Mouse (Mus musculus) neural tube, embryonic 11.5 days (tissue): ENCODE measurements at regions not wholly inside any gene's neighbourhood (a gene's known extent, or its start where the extent isn't known, plus 50 kb on each side); places are given as distances from the start of the nearest gene placed in this dataset.

Experiments
- ATAC-seq: fragments of 200-750 bp; cut with Nextera tagmentation; 2 replicates; pipeline ENCODE4 v1.8.0; 2017; ENCODE audit warnings: moderate number of reproducible peaks, mild to moderate bottlenecking, moderate TSS enrichment, moderate library complexity; ENCODE audit not compliant: insufficient read depth, low FRiP score, low TSS enrichment
- DNase-seq: peaks from one replicate; pipeline ENCODE4 v3.0.0-alpha.2; 2015; ENCODE audit warnings: low spot score
- H3K27ac ChIP-seq: fragments of 300-500 bp; sonication (generic); 2 replicates; pipeline ENCODE4 v1.5.1; 2014; ENCODE audit warnings: low read depth, mild to moderate bottlenecking, low read length
- H3K27me3 ChIP-seq: fragments of 300-500 bp; sonication (generic); 2 replicates; pipeline ENCODE4 v1.6.1; 2014; ENCODE audit warnings: mild to moderate bottlenecking, low read length, mixed read lengths; ENCODE audit not compliant: control insufficient read depth, insufficient read depth
- H3K36me3 ChIP-seq: fragments of 300-500 bp; sonication (generic); 2 replicates; pipeline ENCODE4 v1.6.1; 2014; ENCODE audit warnings: mild to moderate bottlenecking, low read length, moderate library complexity, mixed read lengths; ENCODE audit not compliant: control insufficient read depth, insufficient read depth
- H3K4me1 ChIP-seq: fragments of 300-500 bp; sonication (generic); 2 replicates; pipeline ENCODE4 v1.6.1; 2014; ENCODE audit warnings: low read length, mixed read lengths; ENCODE audit not compliant: control insufficient read depth, insufficient read depth
- H3K4me2 ChIP-seq: fragments of 300-500 bp; sonication (generic); 2 replicates; pipeline ENCODE4 v1.6.1; 2014; ENCODE audit warnings: low read depth, mild to moderate bottlenecking, moderate library complexity
- H3K4me3 ChIP-seq: fragments of 300-500 bp; sonication (generic); 2 replicates; pipeline ENCODE4 v1.5.1; 2014; ENCODE audit warnings: low read depth, low read length
- H3K9ac ChIP-seq: fragments of 300-500 bp; sonication (generic); 2 replicates; pipeline ENCODE4 v1.6.1; 2014; ENCODE audit warnings: mild to moderate bottlenecking, low read length
- H3K9me3 ChIP-seq: fragments of 300-500 bp; sonication (generic); 2 replicates; pipeline ENCODE4 v1.6.1; 2016; ENCODE audit warnings: low read length; ENCODE audit not compliant: control insufficient read depth
- WGBS: fragments of 180-500 bp; shearing (Covaris S2); extraction: QIAGEN DNeasy Blood & Tissue Kit; methylation state at CpG from one replicate; pipeline ENCODE4 v1.1.7; 2014; 5-methylcytosine and 5-hydroxymethylcytosine counted together

- no peaks in the 10 kb centered on the region for H3K9me3 ChIP-seq
- H3K4me2 ChIP-seq, result no peak overlapping the region
- no peaks in the 10 kb centered on the region for H3K27me3 ChIP-seq
- H3K27ac ChIP-seq, result no peak overlapping the region
- no peak overlapping the region for H3K9ac ChIP-seq
- no peaks in the 10 kb centered on the region for H3K4me1 ChIP-seq
- 72% methylated on average over 1 of the region's 1 CpGs for WGBS
- no peak for DNase-seq
- no peaks in the 10 kb centered on the region for H3K36me3 ChIP-seq
- no peak for ATAC-seq
- H3K4me3 ChIP-seq, result no peak overlapping the region
Observed at GRCm38 (mm10) chr6:16514054-16514453, 384.2 kb downstream of the Tfec start.

- no peak overlapping the region for H3K27ac ChIP-seq
- H3K36me3 ChIP-seq, result no peaks in the 10 kb centered on the region
- ATAC-seq, result no peak
Observed at GRCm38 (mm10) chr6:16513541-16513940, 384.7 kb downstream of the Tfec start.

GRCm38 (mm10) chr6:16503836-16504235 is 394.4 kb downstream of the Tfec start:
- no peak overlapping the region for H3K9ac ChIP-seq
- no peaks in the 10 kb centered on the region for H3K9me3 ChIP-seq
- no peaks in the 10 kb centered on the region for H3K36me3 ChIP-seq
- H3K4me3 ChIP-seq, result no peak overlapping the region
- no peaks in the 10 kb centered on the region for H3K4me1 ChIP-seq
- ATAC-seq (no peak), DNase-seq (no peak)
- no peak overlapping the region for H3K27ac ChIP-seq
- no peaks in the 10 kb centered on the region for H3K27me3 ChIP-seq
- H3K4me2 ChIP-seq, result no peak overlapping the region
- 87% methylated on average over 4 of the region's 4 CpGs for WGBS

More at GRCm38 (mm10) chr6:16513541-16513940, 384.7 kb downstream of the Tfec start:
- Histone ChIP-seq H3K9me3 (no peaks in the 10 kb centered on the region), H3K9ac (no peak overlapping the region), H3K4me1 (no peaks in the 10 kb centered on the region), H3K4me3 (no peak overlapping the region), H3K4me2 (no peak overlapping the region), H3K27me3 (no peaks in the 10 kb centered on the region)
- DNase-seq, result no peak

GRCm38 (mm10) chr6:16487015-16487630 is 411.1 kb downstream of the Tfec start:
- ATAC-seq (no peak), DNase-seq (no peak)
- Histone ChIP-seq H3K4me3 (no peak overlapping the region), H3K4me2 (no peak overlapping the region), H3K4me1 (no peaks in the 10 kb centered on the region), H3K9ac (no peak overlapping the region), H3K27me3 (no peaks in the 10 kb centered on the region), H3K9me3 (no peaks in the 10 kb centered on the region), H3K27ac (no peak overlapping the region), H3K36me3 (no peaks in the 10 kb centered on the region)
- 92% methylated on average over 8 of the region's 8 CpGs for WGBS

- H3K36me3 ChIP-seq, result no peaks in the 10 kb centered on the region
- no peak overlapping the region for H3K4me2 ChIP-seq
- no peak; the same call in 1 of the 2 replicates for ATAC-seq
- no peaks in the 10 kb centered on the region for H3K4me1 ChIP-seq
- no peaks in the 10 kb centered on the region for H3K9me3 ChIP-seq
- H3K27me3 ChIP-seq, result no peaks in the 10 kb centered on the region
- no peak for DNase-seq
- H3K4me3 ChIP-seq, result no peak overlapping the region
- 69% methylated on average over 5 of the region's 5 CpGs for WGBS
- H3K27ac ChIP-seq, result no peak overlapping the region
- H3K9ac ChIP-seq, result no peak overlapping the region
Observed at GRCm38 (mm10) chr6:16483295-16483694, 414.9 kb downstream of the Tfec start.

GRCm38 (mm10) chr6:16468693-16469375 is 429.4 kb downstream of the Tfec start:
- Histone ChIP-seq H3K9ac (no peak overlapping the region), H3K4me3 (no peak overlapping the region), H3K36me3 (no peaks in the 10 kb centered on the region), H3K27me3 (no peaks in the 10 kb centered on the region), H3K9me3 (no peaks in the 10 kb centered on the region), H3K4me2 (no peak overlapping the region), H3K4me1 (no peaks in the 10 kb centered on the region), H3K27ac (no peak overlapping the region)
- WGBS, result 81% methylated on average over 3 of the region's 3 CpGs
- ATAC-seq (no peak), DNase-seq (no peak)

GRCm38 (mm10) chr6:16458279-16458678 is 440.0 kb downstream of the Tfec start:
- no peak overlapping the region for H3K4me3 ChIP-seq
- ATAC-seq, result no peak
- no peak overlapping the region for H3K9ac ChIP-seq
- H3K4me1 ChIP-seq, result no peaks in the 10 kb centered on the region
- no peaks in the 10 kb centered on the region for H3K36me3 ChIP-seq
- DNase-seq, result no peak
- no peak overlapping the region for H3K27ac ChIP-seq
- no peak overlapping the region for H3K4me2 ChIP-seq
- WGBS, result 84% methylated on average over 3 of the region's 3 CpGs
- no peaks in the 10 kb centered on the region for H3K27me3 ChIP-seq
- no peaks in the 10 kb centered on the region for H3K9me3 ChIP-seq
